Mouse (Mus musculus): ENCODE results near the gene Gipc2.

DNA sequence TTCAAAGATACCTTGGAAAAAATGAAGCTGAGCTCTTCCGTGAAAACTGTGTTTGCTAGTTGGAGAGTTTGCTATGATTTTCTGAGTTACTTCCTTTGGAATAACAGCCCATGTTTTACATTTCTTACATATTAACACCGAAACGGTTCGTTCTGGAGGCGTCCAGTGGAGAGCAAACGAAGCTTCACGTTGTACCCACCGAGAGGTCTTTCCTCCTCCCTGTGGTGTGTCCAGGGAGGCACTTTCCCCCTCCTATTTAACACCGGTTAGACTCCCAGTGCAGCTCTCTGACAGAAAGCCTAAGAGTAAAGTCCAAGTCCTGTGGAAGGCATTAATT is 1.0 kb downstream of the Gipc2 start:
- TF ChIP-seq CTCF (IDR thresholded peaks at IDR 0.05; ENCODE audit: low read depth, low read length) (no peak), GATA1 (IDR thresholded peaks at IDR 0.05; ENCODE audit: borderline replicate concordance, low read length) (no peak), POLR2AphosphoS5 (IDR thresholded peaks at IDR 0.05; ENCODE audit: insufficient replicate concordance, low read depth, low read length) (no peak), TAL1 (conservative IDR thresholded peaks at IDR 0.05; ENCODE audit: low read depth, low read length) (no peak)

Measured in G1E (cell line).